Mouse (Mus musculus) kidney, adult 2 months (tissue): ENCODE measurements at regions not wholly inside any gene's neighbourhood (a gene's known extent, or its start where the extent isn't known, plus 50 kb on each side); places are given as distances from the start of the nearest gene placed in this dataset.

Source experiments
- DNase-seq: peaks from one replicate; pipeline ENCODE4 v3.0.0; 2021
- H3K27ac ChIP-seq: fragments of 200-500 bp; 2 replicates; pipeline ENCODE4 v1.5.1; 2012; ENCODE audit warnings: low read depth, low read length, control low read depth, inconsistent platforms; ENCODE audit not compliant: insufficient read depth
- H3K27me3 ChIP-seq: fragments of 200-500 bp; replicated peaks from 2 replicates; pipeline ENCODE4 v1.6.1; 2012; ENCODE audit warnings: mild to moderate bottlenecking, moderate library complexity, low read length, inconsistent platforms; ENCODE audit not compliant: control insufficient read depth, insufficient read depth
- H3K36me3 ChIP-seq: fragments of 200-500 bp; 2 replicates; pipeline ENCODE4 v1.6.1; 2012; ENCODE audit warnings: mild to moderate bottlenecking, moderate library complexity, low read length, inconsistent platforms; ENCODE audit not compliant: control insufficient read depth, insufficient read depth
- H3K4me1 ChIP-seq: fragments of 200-500 bp; 2 replicates; pipeline ENCODE4 v1.6.1; 2011; ENCODE audit warnings: low read length; ENCODE audit not compliant: control insufficient read depth, insufficient read depth
- H3K4me3 ChIP-seq: fragments of 200-500 bp; 2 replicates; pipeline ENCODE4 v1.5.1; 2011; ENCODE audit warnings: mild to moderate bottlenecking, low read depth, low read length, control low read depth; ENCODE audit not compliant: insufficient read depth
- CTCF ChIP-seq: fragments of 200-500 bp; conservative IDR thresholded peaks from 2 replicates; pipeline ENCODE4 v1.5.1; 2011; ENCODE audit warnings: low read depth, mild to moderate bottlenecking, control low read depth, low read length, moderate library complexity, mixed read lengths; ENCODE audit not compliant: insufficient read depth, insufficient read length
- POLR2A ChIP-seq: fragments of 200-500 bp; IDR thresholded peaks from one replicate; pipeline ENCODE4 v1.6.1; 2011; ENCODE audit warnings: low read depth, low read length, control low read depth
- WGBS: fragments of 180-500 bp; shearing (Covaris S2); methylation state at CpG from one replicate; pipeline ENCODE4 v1.1.7; 2018; 5-methylcytosine and 5-hydroxymethylcytosine counted together

GRCm38 (mm10) chr4:91120277-91120676 is 280.3 kb downstream of the Elavl2 start:
- WGBS: 66% methylated on average over 4 of the region's 4 CpGs
- H3K36me3 ChIP-seq: no peaks in the 10 kb centered on the region
- TF ChIP-seq POLR2A (no peak), CTCF (no peak)
- no peaks in the 10 kb centered on the region for H3K27me3 ChIP-seq
- H3K4me3 ChIP-seq: no peak overlapping the region
- no peak overlapping the region for H3K27ac ChIP-seq
- H3K4me1 ChIP-seq: no peaks in the 10 kb centered on the region
- no peak for DNase-seq

- H3K27ac ChIP-seq: no peak overlapping the region
- no peaks in the 10 kb centered on the region for H3K27me3 ChIP-seq
- TF ChIP-seq CTCF (no peak), POLR2A (no peak)
- no peaks in the 10 kb centered on the region for H3K4me1 ChIP-seq
- no peak for DNase-seq
- H3K4me3 ChIP-seq: no peak overlapping the region
- H3K36me3 ChIP-seq: no peaks in the 10 kb centered on the region
- WGBS: 73% methylated on average over 5 of the region's 5 CpGs
Measured at GRCm38 (mm10) chr4:91116807-91117609, 283.6 kb downstream of the Elavl2 start.

- no peak overlapping the region for H3K27ac ChIP-seq
- H3K36me3 ChIP-seq: no peaks in the 10 kb centered on the region
- H3K27me3 ChIP-seq: no peaks in the 10 kb centered on the region
- DNase-seq: no peak
- TF ChIP-seq POLR2A (no peak), CTCF (no peak)
- H3K4me1 ChIP-seq: no peaks in the 10 kb centered on the region
- 86% methylated on average over 11 of the region's 11 CpGs for WGBS
- no peak overlapping the region for H3K4me3 ChIP-seq
Measured at GRCm38 (mm10) chr4:91111684-91112681, 288.6 kb downstream of the Elavl2 start.

- Histone ChIP-seq H3K27me3 (no peaks in the 10 kb centered on the region), H3K4me1 (no peaks in the 10 kb centered on the region), H3K4me3 (no peak overlapping the region), H3K36me3 (no peaks in the 10 kb centered on the region), H3K27ac (no peak overlapping the region)
- no peak for TF ChIP-seq POLR2A
- no peak for TF ChIP-seq CTCF
- DNase-seq: no peak
Measured at GRCm38 (mm10) chr4:91096086-91096485, 304.5 kb downstream of the Elavl2 start.

GRCm38 (mm10) chr4:91094382-91094781 is 306.2 kb downstream of the Elavl2 start:
- no peak overlapping the region for H3K27ac ChIP-seq
- 84% methylated on average over 7 of the region's 7 CpGs for WGBS

GRCm38 (mm10) chr4:91093885-91094284 is 306.7 kb downstream of the Elavl2 start:
- H3K4me1 ChIP-seq: no peaks in the 10 kb centered on the region
- no peak overlapping the region for H3K27ac ChIP-seq
- H3K27me3 ChIP-seq: no peaks in the 10 kb centered on the region
- no peak overlapping the region for H3K4me3 ChIP-seq
- WGBS: 81% methylated on average over 4 of the region's 4 CpGs
- no peak for DNase-seq
- no peak for TF ChIP-seq CTCF
- TF ChIP-seq POLR2A: no peak
- H3K36me3 ChIP-seq: no peaks in the 10 kb centered on the region

More at GRCm38 (mm10) chr4:91094382-91094781, 306.2 kb downstream of the Elavl2 start:
- Histone ChIP-seq H3K4me1 (no peaks in the 10 kb centered on the region), H3K27me3 (no peaks in the 10 kb centered on the region), H3K36me3 (no peaks in the 10 kb centered on the region), H3K4me3 (no peak overlapping the region)
- TF ChIP-seq POLR2A (no peak), CTCF (no peak)
- DNase-seq: no peak

GRCm38 (mm10) chr4:91092323-91092722 is 308.3 kb downstream of the Elavl2 start:
- Histone ChIP-seq H3K4me1 (no peaks in the 10 kb centered on the region), H3K27ac (no peak overlapping the region), H3K27me3 (no peaks in the 10 kb centered on the region), H3K36me3 (no peaks in the 10 kb centered on the region), H3K4me3 (no peak overlapping the region)
- DNase-seq: no peak
- 83% methylated on average over 8 of the region's 8 CpGs for WGBS
- TF ChIP-seq CTCF: no peak
- TF ChIP-seq POLR2A: no peak
